Mouse (Mus musculus) embryonic fibroblast, embryonic 13.5 days (primary cell): Measurements from ENCODE around the gene Phf23.

Experiments
- CTCF ChIP-seq: IDR thresholded peaks from 2 replicates; pipeline ENCODE4 v1.5.1; 2011; ENCODE audit warnings: mild to moderate bottlenecking, control low read depth, low read length, moderate library complexity, borderline replicate concordance; ENCODE audit not compliant: insufficient read depth
- POLR2A ChIP-seq: IDR thresholded peaks from 2 replicates; pipeline ENCODE4 v1.6.1; 2011; ENCODE audit warnings: low read depth, mild to moderate bottlenecking, control low read depth, low read length, moderate library complexity

- TF ChIP-seq CTCF (no peak), POLR2A (peak; percentile 83)
These were observed 24.6 kb downstream of the Phf23 start for GRCm38 (mm10) chr11:70020022-70020631.
